Mouse (Mus musculus): ENCODE measurements at regions not wholly inside any gene's neighbourhood (a gene's known extent, or its start where the extent isn't known, plus 50 kb on each side); places are given as distances from the start of the nearest gene placed in this dataset.

- TF ChIP-seq CTCF (IDR thresholded peaks at IDR 0.05; ENCODE audit: control insufficient read depth, insufficient read depth, insufficient replicate concordance, low read depth, low read length): peak; percentile 80; the same call in 1 of the 2 replicates
- no peak for TF ChIP-seq POLR2A (IDR thresholded peaks at IDR 0.05; ENCODE audit: control insufficient read depth, low read depth, low read length)
Measured at GRCm38 (mm10) chr1:55874143-55874867, 468.6 kb downstream of the Plcl1 start.

Measured in testis, adult 2 months (tissue).